Mouse (Mus musculus): Measurements from ENCODE around the gene Hip1r. TPM values are rescaled to one million over a fixed set of nuclear protein-coding genes. Genes with fewer than 3 reads are reported as not detected.

Hip1r gene
- polyA plus RNA-seq (2012; rRNA removed), result 18.3 and 19.2 TPM in 2 replicates

DNA sequence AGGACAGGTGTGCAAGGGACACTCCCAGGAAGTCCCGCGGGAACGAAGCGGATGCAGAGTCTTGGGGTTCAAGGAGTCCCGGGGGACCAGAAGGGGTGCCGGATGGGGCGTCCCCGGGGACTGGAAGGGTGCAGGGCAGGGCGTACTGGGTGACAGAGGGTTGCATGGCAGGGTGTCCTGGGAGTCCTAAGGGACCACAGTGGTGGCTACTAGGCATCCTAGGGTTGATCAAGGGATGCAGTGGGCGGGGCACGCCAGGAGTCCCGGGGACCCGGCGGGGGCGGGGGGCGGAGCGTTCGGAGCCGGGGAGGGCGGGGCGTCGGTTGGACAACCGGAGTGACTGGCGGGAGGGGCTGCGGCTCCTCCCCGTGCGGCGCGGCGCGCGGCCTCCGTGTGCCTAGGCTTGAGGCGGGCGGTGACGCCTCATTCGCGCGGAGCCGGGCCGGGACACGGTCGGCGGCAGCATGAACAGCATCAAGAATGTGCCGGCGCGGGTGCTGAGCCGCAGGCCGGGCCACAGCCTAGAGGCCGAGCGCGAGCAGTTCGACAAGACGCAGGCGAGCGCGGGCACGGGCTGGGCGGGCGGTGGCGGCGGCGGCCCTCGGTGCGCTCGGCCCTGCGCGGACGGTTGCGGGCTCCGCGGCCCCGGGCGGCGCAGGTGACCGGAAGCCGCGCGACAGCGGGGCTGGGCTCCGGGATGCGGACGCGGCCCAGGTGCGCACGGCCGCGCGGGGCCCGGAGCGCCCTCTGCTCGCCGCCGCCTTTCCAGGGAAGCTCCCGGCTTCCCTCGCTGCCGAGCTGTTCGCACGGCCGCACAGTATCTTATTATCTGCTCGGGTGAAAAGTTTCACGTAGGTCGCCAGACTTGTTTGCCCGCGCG is at the start of gene Hip1r:
TSS of gene Hip1r (plus strand) at position 330 of the 880 bp plus-strand sequence.
- WGBS, result 1% methylated on average over 89 of the region's 106 CpGs
- H3K27ac ChIP-seq (ENCODE audit: insufficient read depth, low read depth, low read length), result peak within 1 kb of the TSS; percentile 79
- TF ChIP-seq POLR2A (IDR thresholded peaks at IDR 0.05; ENCODE audit: low read depth, low read length) (peak; percentile 73), CTCF (conservative IDR thresholded peaks at IDR 0.05; ENCODE audit: insufficient read depth, insufficient read length, low read depth, low read length) (no peak)
- H3K27me3 ChIP-seq (replicated peaks; ENCODE audit: control insufficient read depth, insufficient read depth, low read length), result no peaks in the 10 kb centered on the region
- peak; percentile 93 for DNase-seq
- H3K4me3 ChIP-seq (ENCODE audit: insufficient read depth, low read depth, low read length), result peak within 1 kb of the TSS; percentile 70
- no peaks in the 10 kb centered on the region for H3K36me3 ChIP-seq (ENCODE audit: control insufficient read depth, insufficient read depth, low read length)
- peaks cover 35% of the 10 kb centered on the region for H3K4me1 ChIP-seq (ENCODE audit: control insufficient read depth, insufficient read depth, low read length)

DNA sequence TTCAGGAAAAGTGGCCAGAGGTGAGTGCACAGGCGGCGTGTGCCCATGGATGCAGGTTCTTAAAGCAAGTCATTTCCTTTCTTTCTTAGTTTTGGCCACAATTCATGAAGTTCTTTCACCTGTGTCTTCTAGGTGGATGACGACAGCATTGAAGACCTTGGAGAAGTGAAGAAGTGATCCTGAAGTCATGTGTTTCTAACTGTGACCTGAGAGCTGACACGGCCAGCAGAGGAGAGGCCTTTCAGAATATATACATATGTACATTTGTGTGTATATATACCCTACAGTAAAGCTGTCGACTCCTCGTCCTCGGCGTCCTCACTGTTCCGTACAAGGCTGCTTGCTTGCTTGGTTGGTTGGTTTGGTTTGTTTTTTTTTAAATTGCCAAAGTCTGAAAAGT is 46.3 kb upstream of the Hip1r start, which contains the start of gene Gm43518:
TSS of gene Gm43518 (plus strand) at position 301 of the 400 bp plus-strand sequence.
- Histone ChIP-seq H3K36me3 (ENCODE audit: control insufficient read depth, insufficient read depth, low read length) (peaks cover 8% of the 10 kb centered on the region), H3K4me1 (ENCODE audit: control insufficient read depth, insufficient read depth, low read length) (0 out of 2 replicates have a peak, but pooled peaks cover 5% of the 10 kb centered on the region), H3K27me3 (replicated peaks; ENCODE audit: control insufficient read depth, insufficient read depth, low read length) (no peaks in the 10 kb centered on the region), H3K27ac (ENCODE audit: insufficient read depth, low read depth, low read length) (no peak within 1 kb of the TSS), H3K4me3 (ENCODE audit: insufficient read depth, low read depth, low read length) (no peak within 1 kb of the TSS)
- TF ChIP-seq POLR2A (IDR thresholded peaks at IDR 0.05; ENCODE audit: low read depth, low read length), result no peak
- no peak for TF ChIP-seq CTCF (conservative IDR thresholded peaks at IDR 0.05; ENCODE audit: insufficient read depth, insufficient read length, low read depth, low read length)
- DNase-seq, result no peak
- WGBS, result 90% methylated on average over 9 of the region's 9 CpGs

DNA sequence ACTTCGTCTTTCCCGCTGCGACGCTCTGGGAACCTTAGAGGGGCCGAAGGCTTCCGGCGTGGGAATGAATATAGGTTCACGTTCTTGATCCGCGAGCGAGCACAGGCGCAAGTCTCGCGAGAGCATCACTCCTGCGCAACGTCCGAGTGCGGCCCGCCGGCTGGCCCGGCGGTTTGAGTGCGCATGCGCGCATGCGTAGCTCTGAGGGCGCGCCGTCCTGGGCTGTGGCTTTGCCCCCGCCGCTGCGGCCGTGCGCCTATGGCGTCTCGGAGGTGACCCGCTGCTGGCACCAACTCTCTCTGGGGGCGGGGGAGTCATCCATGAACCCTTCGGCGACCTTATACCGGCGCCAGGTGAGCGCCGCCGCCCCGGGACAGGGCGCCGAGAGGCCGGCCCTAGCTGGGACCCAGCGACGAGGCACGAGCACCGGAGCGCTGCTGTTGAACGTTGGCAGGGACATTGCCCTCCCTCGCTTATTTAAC is 42.9 kb upstream of the Hip1r start, which contains the start of gene Ccdc62:
TSS of gene Ccdc62 (plus strand) at position 172 of the 482 bp plus-strand sequence.
- Histone ChIP-seq H3K4me3 (ENCODE audit: insufficient read depth, low read depth, low read length) (peak within 1 kb of the TSS; percentile 81), H3K27ac (ENCODE audit: insufficient read depth, low read depth, low read length) (peak within 1 kb of the TSS; percentile 96), H3K36me3 (ENCODE audit: control insufficient read depth, insufficient read depth, low read length) (no peaks in the 10 kb centered on the region; the same call in 1 of the 2 replicates), H3K4me1 (ENCODE audit: control insufficient read depth, insufficient read depth, low read length) (0 out of 2 replicates have a peak, but pooled peaks cover 5% of the 10 kb centered on the region), H3K27me3 (replicated peaks; ENCODE audit: control insufficient read depth, insufficient read depth, low read length) (no peaks in the 10 kb centered on the region)
- DNase-seq, result peak; percentile 96
- TF ChIP-seq CTCF (conservative IDR thresholded peaks at IDR 0.05; ENCODE audit: insufficient read depth, insufficient read length, low read depth, low read length), result no peak
- peak; percentile 94 for TF ChIP-seq POLR2A (IDR thresholded peaks at IDR 0.05; ENCODE audit: low read depth, low read length)
- under 1% methylated on average over 56 of the region's 56 CpGs for WGBS

DNA sequence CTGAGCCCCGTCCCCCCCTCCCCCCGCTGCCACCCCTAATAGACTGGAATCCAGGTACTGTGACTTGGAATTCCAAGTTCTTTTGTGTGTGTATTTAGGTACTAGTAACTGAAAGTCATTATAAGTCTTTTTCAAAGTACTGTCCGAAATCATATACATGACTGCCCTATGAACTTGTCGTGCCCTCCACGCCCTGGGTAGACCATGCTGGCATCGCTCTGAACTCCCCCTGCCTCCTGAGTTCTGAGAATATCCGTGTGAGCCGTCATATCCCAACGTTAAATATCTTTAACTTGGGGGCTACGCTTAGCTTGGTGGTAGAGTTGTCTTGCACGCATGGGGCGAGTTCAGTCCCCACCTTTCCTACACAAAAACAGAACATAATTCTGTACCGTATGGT is 42.3 kb upstream of the Hip1r start:
- H3K36me3 ChIP-seq (ENCODE audit: control insufficient read depth, insufficient read depth, low read length), result no peaks in the 10 kb centered on the region; the same call in 1 of the 2 replicates
- no peaks in the 10 kb centered on the region for H3K27me3 ChIP-seq (replicated peaks; ENCODE audit: control insufficient read depth, insufficient read depth, low read length)
- TF ChIP-seq POLR2A (IDR thresholded peaks at IDR 0.05; ENCODE audit: low read depth, low read length) (no peak), CTCF (conservative IDR thresholded peaks at IDR 0.05; ENCODE audit: insufficient read depth, insufficient read length, low read depth, low read length) (no peak)
- H3K4me3 ChIP-seq (ENCODE audit: insufficient read depth, low read depth, low read length), result peak overlapping the region; percentile 81; the same call in 1 of the 2 replicates
- 0 out of 2 replicates have a peak, but pooled peaks cover 5% of the 10 kb centered on the region for H3K4me1 ChIP-seq (ENCODE audit: control insufficient read depth, insufficient read depth, low read length)
- 41% methylated on average over 13 of the region's 13 CpGs for WGBS
- peak overlapping the region; percentile 96; the same call in 1 of the 2 replicates for H3K27ac ChIP-seq (ENCODE audit: insufficient read depth, low read depth, low read length)
- DNase-seq, result no peak

DNA sequence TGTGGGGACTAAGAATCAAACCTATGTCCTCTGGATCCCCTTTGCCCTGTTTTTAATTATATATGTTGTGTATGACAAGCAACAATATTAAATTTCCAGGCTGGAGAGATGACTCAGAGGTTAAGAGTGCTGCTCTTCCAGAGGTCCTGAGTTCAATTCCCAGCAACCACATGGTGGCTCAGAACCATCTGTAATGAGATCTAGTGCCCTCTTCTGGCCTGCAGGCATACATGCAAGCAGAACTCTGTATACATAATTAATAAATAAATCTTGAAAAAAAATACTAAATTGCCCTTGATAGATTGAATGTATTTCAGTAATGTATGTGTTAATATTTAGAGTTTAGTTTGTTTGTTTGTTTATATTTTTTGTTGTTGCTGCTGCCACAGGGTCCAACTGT is 40.5 kb upstream of the Hip1r start:
- 0 out of 2 replicates have a peak, but pooled peaks cover 5% of the 10 kb centered on the region for H3K4me1 ChIP-seq (ENCODE audit: control insufficient read depth, insufficient read depth, low read length)
- H3K27me3 ChIP-seq (replicated peaks; ENCODE audit: control insufficient read depth, insufficient read depth, low read length), result no peaks in the 10 kb centered on the region
- H3K36me3 ChIP-seq (ENCODE audit: control insufficient read depth, insufficient read depth, low read length), result no peaks in the 10 kb centered on the region
- H3K27ac ChIP-seq (ENCODE audit: insufficient read depth, low read depth, low read length), result no peak overlapping the region
- no peak overlapping the region for H3K4me3 ChIP-seq (ENCODE audit: insufficient read depth, low read depth, low read length)
- DNase-seq, result no peak
- TF ChIP-seq POLR2A (IDR thresholded peaks at IDR 0.05; ENCODE audit: low read depth, low read length) (no peak), CTCF (conservative IDR thresholded peaks at IDR 0.05; ENCODE audit: insufficient read depth, insufficient read length, low read depth, low read length) (no peak)

DNA sequence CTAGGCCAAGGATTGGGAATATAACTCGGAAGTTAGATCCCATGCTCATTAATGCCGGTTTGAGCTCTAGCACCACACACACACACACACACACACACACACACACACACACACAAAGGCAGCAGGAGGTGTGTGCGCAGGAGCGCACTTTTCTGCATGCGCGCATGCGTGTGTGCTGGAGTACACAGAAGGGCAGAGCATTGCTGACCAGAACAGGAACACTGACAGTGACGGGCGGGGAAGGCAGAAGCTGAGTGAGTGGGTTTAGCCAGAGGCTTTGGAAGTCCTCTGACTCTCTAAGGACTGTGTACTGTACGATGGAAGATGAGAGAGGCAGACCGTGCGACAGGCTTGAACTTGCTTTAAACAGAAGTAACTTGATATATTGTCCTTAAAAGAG is 39.9 kb upstream of the Hip1r start:
- Histone ChIP-seq H3K27ac (ENCODE audit: insufficient read depth, low read depth, low read length) (no peak overlapping the region), H3K4me1 (ENCODE audit: control insufficient read depth, insufficient read depth, low read length) (0 out of 2 replicates have a peak, but pooled peaks cover 5% of the 10 kb centered on the region), H3K27me3 (replicated peaks; ENCODE audit: control insufficient read depth, insufficient read depth, low read length) (no peaks in the 10 kb centered on the region), H3K4me3 (ENCODE audit: insufficient read depth, low read depth, low read length) (no peak overlapping the region), H3K36me3 (ENCODE audit: control insufficient read depth, insufficient read depth, low read length) (no peaks in the 10 kb centered on the region)
- 89% methylated on average over 12 of the region's 12 CpGs for WGBS
- no peak for DNase-seq
- TF ChIP-seq POLR2A (IDR thresholded peaks at IDR 0.05; ENCODE audit: low read depth, low read length), result no peak
- TF ChIP-seq CTCF (conservative IDR thresholded peaks at IDR 0.05; ENCODE audit: insufficient read depth, insufficient read length, low read depth, low read length), result no peak
